Mouse (Mus musculus) liver, postnatal 0 days (tissue): ENCODE measurements around the gene Ahcyl1.

ENCODE experiments used
- CTCF ChIP-seq: sonication (generic); IDR thresholded peaks from 2 replicates; pipeline ENCODE4 v1.5.1; 2016; ENCODE audit warnings: antibody characterized with exemption, low read depth
- EP300 ChIP-seq: IDR thresholded peaks from 2 replicates; pipeline ENCODE4 v1.6.1; 2016; ENCODE audit warnings: antibody characterized with exemption, low read depth, mild to moderate bottlenecking

DNA sequence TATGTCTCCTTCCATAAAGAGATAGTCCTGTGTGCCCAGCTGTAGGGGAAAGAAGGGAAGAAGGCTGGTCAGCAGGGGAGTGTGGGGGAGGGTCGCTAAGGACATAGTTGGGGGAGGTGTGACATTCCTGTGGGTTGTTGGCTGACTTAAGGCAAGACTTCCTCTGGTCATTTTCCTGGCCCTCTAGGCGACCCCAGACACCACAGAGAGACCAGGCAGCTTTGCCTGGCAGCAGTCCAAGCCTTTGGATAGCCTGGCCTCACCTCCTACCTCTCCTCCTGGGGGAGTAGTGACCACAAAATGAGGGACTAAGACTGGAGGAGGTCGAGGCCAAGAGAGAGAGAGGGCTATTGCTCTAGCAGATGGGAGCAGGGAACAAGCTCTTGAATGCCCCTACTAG lies 46.7 kb upstream of the Ahcyl1 start:
- TF ChIP-seq EP300 = no peak
- no peak for TF ChIP-seq CTCF
